Mouse (Mus musculus): ENCODE data around the gene Nav2. TPM values are rescaled to one million over a fixed set of nuclear protein-coding genes. Genes with fewer than 3 reads are reported as not detected.

Gene Nav2
- total and polyA plus RNA-seq, 3 experiments = 20.4 to 49.9 (median 34.4) TPM

DNA sequence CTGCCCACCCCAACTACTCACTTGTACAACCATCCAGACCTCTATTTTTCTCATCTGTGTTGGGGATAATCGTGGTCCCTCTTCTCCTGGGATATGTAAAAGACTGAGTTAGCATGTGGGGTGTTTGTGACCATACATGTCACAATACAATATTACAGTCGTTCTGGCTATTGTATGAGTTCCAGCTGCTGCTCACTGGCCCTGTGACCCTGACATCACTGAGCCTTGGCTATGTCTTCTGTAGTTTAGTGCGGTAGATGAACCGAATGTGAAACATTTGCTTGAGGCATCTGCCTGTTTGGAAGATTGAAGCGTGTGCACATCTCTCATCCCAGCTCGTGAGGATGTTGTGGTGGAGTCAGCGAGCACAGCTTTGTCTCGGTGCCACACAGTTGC, 410.4 kb downstream of the Nav2 start:
- no peak overlapping the region for H3K9ac ChIP-seq (ENCODE audit: low read depth, low read length)
- H3K79me2 ChIP-seq (replicated peaks; ENCODE audit: control insufficient read depth, insufficient read depth, low read length) = no peaks in the 10 kb centered on the region
- intact Hi-C loops (cut with DNase I) = no loop called here
- 82% methylated on average over 8 of the region's 8 CpGs for WGBS
- no peak for DNase-seq
- peaks cover 1% of the 10 kb centered on the region; the same call in 1 of the 2 replicates for H3K4me1 ChIP-seq (ENCODE audit: control insufficient read depth, insufficient read depth, low read length)
- no peak overlapping the region for H3K27ac ChIP-seq
- TF ChIP-seq POLR2A (IDR thresholded peaks at IDR 0.05; ENCODE audit: insufficient read depth, low read depth, low read length) = no peak
- no peak for TF ChIP-seq EP300 (IDR thresholded peaks at IDR 0.05; ENCODE audit: insufficient read depth, low read depth, low read length)
- no peak for TF ChIP-seq CTCF (IDR thresholded peaks at IDR 0.05)
- no peak overlapping the region for H3K4me3 ChIP-seq
- no peaks in the 10 kb centered on the region for H3K36me3 ChIP-seq (ENCODE audit: control insufficient read depth, insufficient read depth, low read length)
- no peaks in the 10 kb centered on the region for H3K27me3 ChIP-seq (ENCODE audit: control insufficient read depth, insufficient read depth, low read length)

DNA sequence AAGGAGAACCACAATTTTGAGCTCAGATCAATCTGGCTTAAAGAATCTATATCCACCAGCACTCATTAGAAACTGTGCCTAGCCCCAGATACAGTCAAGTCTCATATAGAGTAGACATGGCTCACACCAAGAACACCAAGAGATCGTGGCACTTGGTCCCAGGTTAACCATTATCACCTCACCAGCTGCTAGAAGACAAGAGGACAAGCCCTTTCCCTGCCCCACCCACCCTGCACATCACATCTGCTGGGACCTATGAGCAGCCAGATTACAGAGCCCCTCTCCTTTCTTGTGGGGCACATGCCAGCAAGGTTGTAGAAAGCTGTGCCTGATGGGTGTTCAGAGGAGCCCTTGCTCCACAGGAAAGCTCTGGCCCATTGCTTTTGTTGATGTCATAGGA, 411.5 kb downstream of the Nav2 start:
- WGBS = 84% methylated on average over 1 of the region's 1 CpGs
- no peaks in the 10 kb centered on the region for H3K27me3 ChIP-seq (ENCODE audit: control insufficient read depth, insufficient read depth, low read length)
- H3K27ac ChIP-seq = no peak overlapping the region
- 0 out of 2 replicates have a peak, but pooled peaks cover 1% of the 10 kb centered on the region for H3K4me1 ChIP-seq (ENCODE audit: control insufficient read depth, insufficient read depth, low read length)
- H3K4me3 ChIP-seq = no peak overlapping the region
- no peak for TF ChIP-seq CTCF (IDR thresholded peaks at IDR 0.05)
- no peak for TF ChIP-seq EP300 (IDR thresholded peaks at IDR 0.05; ENCODE audit: insufficient read depth, low read depth, low read length)
- TF ChIP-seq POLR2A (IDR thresholded peaks at IDR 0.05; ENCODE audit: insufficient read depth, low read depth, low read length) = no peak
- no peak overlapping the region for H3K9ac ChIP-seq (ENCODE audit: low read depth, low read length)
- H3K36me3 ChIP-seq (ENCODE audit: control insufficient read depth, insufficient read depth, low read length) = no peaks in the 10 kb centered on the region
- no peaks in the 10 kb centered on the region for H3K79me2 ChIP-seq (replicated peaks; ENCODE audit: control insufficient read depth, insufficient read depth, low read length)
- intact Hi-C loops (cut with DNase I) = no loop called here
- no peak for DNase-seq

DNA sequence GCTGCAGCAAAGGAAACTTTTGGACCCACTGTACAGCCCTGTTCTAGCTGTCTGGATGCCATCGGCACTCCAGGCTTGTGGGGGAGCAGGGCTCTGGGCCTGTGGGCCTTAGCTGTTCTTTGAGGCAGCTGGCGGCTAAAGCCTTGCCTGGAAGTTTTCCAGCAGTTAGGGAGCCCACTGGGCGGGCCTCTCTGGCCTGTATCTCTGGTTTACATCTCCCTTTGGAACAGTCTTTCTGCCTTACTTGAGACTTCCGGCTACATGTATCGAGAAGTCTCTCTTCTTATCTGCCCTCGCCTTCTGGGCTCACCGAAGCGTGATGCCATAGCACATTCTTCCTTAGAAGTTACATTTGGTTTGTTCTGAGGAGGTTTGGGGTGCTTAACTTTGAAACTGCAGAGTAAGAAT, 412.6 kb downstream of the Nav2 start:
- 51% methylated on average over 8 of the region's 8 CpGs for WGBS
- no peak overlapping the region for H3K9ac ChIP-seq (ENCODE audit: low read depth, low read length)
- 0 out of 2 replicates have a peak, but pooled peaks cover 2% of the 10 kb centered on the region for H3K79me2 ChIP-seq (replicated peaks; ENCODE audit: control insufficient read depth, insufficient read depth, low read length)
- 0 out of 2 replicates have a peak, but pooled peaks cover 1% of the 10 kb centered on the region for H3K4me1 ChIP-seq (ENCODE audit: control insufficient read depth, insufficient read depth, low read length)
- H3K36me3 ChIP-seq (ENCODE audit: control insufficient read depth, insufficient read depth, low read length) = no peaks in the 10 kb centered on the region
- no peak for DNase-seq
- intact Hi-C loops (cut with DNase I) = no loop called here
- no peaks in the 10 kb centered on the region for H3K27me3 ChIP-seq (ENCODE audit: control insufficient read depth, insufficient read depth, low read length)
- no peak overlapping the region for H3K4me3 ChIP-seq
- H3K27ac ChIP-seq = no peak overlapping the region
- TF ChIP-seq CTCF (IDR thresholded peaks at IDR 0.05) (no peak), EP300 (IDR thresholded peaks at IDR 0.05; ENCODE audit: insufficient read depth, low read depth, low read length) (no peak), POLR2A (IDR thresholded peaks at IDR 0.05; ENCODE audit: insufficient read depth, low read depth, low read length) (no peak)

DNA sequence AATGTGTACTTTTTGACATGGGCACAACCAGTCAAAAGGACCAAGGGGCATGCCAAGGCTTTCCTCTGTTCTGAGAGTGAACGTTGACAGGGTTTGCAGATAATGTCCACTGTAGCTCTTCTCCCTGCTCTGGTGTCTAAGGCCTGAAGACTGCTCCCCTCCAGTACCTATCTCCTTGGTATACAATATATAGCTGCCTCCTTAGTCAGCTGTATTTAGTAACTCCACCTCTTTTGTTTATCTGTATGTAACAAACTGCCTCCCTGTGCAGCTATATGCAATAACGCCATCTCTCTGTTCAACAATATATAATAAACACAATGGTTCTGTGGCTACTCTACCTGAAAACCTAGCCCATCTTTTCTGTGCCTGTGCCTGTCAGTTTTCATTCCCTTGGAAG, 413.7 kb downstream of the Nav2 start:
- Histone ChIP-seq H3K4me1 (ENCODE audit: control insufficient read depth, insufficient read depth, low read length) (0 out of 2 replicates have a peak, but pooled peaks cover 1% of the 10 kb centered on the region), H3K4me3 (no peak overlapping the region), H3K9ac (ENCODE audit: low read depth, low read length) (no peak overlapping the region), H3K36me3 (ENCODE audit: control insufficient read depth, insufficient read depth, low read length) (no peaks in the 10 kb centered on the region), H3K27ac (no peak overlapping the region), H3K27me3 (ENCODE audit: control insufficient read depth, insufficient read depth, low read length) (no peaks in the 10 kb centered on the region), H3K79me2 (replicated peaks; ENCODE audit: control insufficient read depth, insufficient read depth, low read length) (0 out of 2 replicates have a peak, but pooled peaks cover 2% of the 10 kb centered on the region)
- DNase-seq = no peak
- intact Hi-C loops (cut with DNase I) = no loop called here
- no peak for TF ChIP-seq CTCF (IDR thresholded peaks at IDR 0.05)
- no peak for TF ChIP-seq POLR2A (IDR thresholded peaks at IDR 0.05; ENCODE audit: insufficient read depth, low read depth, low read length)
- TF ChIP-seq EP300 (IDR thresholded peaks at IDR 0.05; ENCODE audit: insufficient read depth, low read depth, low read length) = no peak
- 64% methylated on average over 2 of the region's 2 CpGs for WGBS

DNA sequence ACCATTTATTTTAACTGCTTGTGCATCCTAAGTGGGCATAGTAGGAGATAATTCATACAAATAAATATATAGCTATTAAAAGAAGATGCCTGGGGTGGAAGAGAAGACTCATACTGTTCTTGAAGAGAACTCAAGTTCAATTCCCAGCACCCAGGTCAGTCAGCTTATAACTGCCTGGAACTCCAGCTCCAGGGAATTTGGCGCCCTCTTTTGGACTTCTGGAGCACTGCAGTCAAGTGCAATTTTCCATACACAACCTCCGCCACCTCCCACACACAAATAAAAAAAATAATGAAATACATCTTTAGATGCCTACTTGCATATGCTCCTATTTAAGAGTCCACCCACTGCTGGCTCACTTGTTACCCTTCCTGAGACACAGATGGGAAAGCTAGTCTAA, 416.1 kb downstream of the Nav2 start:
- H3K4me1 ChIP-seq (ENCODE audit: control insufficient read depth, insufficient read depth, low read length) = 0 out of 2 replicates have a peak, but pooled peaks cover 1% of the 10 kb centered on the region
- no peak overlapping the region for H3K9ac ChIP-seq (ENCODE audit: low read depth, low read length)
- no peaks in the 10 kb centered on the region for H3K27me3 ChIP-seq (ENCODE audit: control insufficient read depth, insufficient read depth, low read length)
- TF ChIP-seq CTCF (IDR thresholded peaks at IDR 0.05) = peak; percentile 40
- TF ChIP-seq POLR2A (IDR thresholded peaks at IDR 0.05; ENCODE audit: insufficient read depth, low read depth, low read length) = no peak
- no peak overlapping the region for H3K27ac ChIP-seq
- no peak overlapping the region for H3K4me3 ChIP-seq
- H3K36me3 ChIP-seq (ENCODE audit: control insufficient read depth, insufficient read depth, low read length) = no peaks in the 10 kb centered on the region
- intact Hi-C loops (cut with DNase I) = no loop called here
- DNase-seq = no peak
- H3K79me2 ChIP-seq (replicated peaks; ENCODE audit: control insufficient read depth, insufficient read depth, low read length) = 0 out of 2 replicates have a peak, but pooled peaks cover 2% of the 10 kb centered on the region
- WGBS = 83% methylated on average over 2 of the region's 2 CpGs

DNA sequence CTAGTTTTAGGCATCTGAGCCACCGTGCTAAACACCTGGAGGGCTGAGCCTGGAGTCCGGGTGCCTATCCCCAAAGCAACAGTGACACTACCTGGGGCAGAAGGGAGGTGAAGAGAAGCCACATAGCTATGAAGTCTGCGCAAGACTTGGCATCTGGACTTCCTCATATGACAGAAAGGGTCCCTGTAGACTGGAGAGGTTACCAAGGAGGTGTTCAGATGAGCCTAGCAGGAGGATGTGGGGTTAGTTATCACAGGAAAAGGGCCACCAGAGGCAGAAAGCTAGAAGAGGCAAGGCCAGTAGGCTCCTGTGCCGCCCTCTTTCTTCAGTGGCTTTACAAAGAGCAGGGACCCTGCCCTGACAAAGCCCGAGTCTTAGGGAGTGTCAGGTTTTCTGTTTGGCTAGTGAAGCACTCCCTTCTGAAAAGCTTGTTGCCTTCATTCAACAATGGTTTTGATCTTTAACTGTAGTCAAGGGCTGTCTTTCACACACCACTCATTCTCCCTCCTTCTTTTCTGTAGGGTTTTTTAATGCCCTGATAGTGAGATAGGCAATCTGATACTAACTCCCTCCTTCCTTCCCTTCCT, 417.7 kb downstream of the Nav2 start:
- Histone ChIP-seq H3K4me1 (ENCODE audit: control insufficient read depth, insufficient read depth, low read length) (no peaks in the 10 kb centered on the region), H3K27ac (no peak overlapping the region), H3K9ac (ENCODE audit: low read depth, low read length) (no peak overlapping the region), H3K79me2 (replicated peaks; ENCODE audit: control insufficient read depth, insufficient read depth, low read length) (0 out of 2 replicates have a peak, but pooled peaks cover 2% of the 10 kb centered on the region), H3K4me3 (no peak overlapping the region), H3K36me3 (ENCODE audit: control insufficient read depth, insufficient read depth, low read length) (no peaks in the 10 kb centered on the region), H3K27me3 (ENCODE audit: control insufficient read depth, insufficient read depth, low read length) (no peaks in the 10 kb centered on the region)
- intact Hi-C loops (cut with DNase I) = no loop called here
- no peak for TF ChIP-seq EP300 (IDR thresholded peaks at IDR 0.05; ENCODE audit: insufficient read depth, low read depth, low read length)
- TF ChIP-seq POLR2A (IDR thresholded peaks at IDR 0.05; ENCODE audit: insufficient read depth, low read depth, low read length) = no peak
- TF ChIP-seq CTCF (IDR thresholded peaks at IDR 0.05) = no peak
- DNase-seq = no peak
- WGBS = 72% methylated on average over 5 of the region's 5 CpGs

All from heart, adult 2 months (tissue).